Comparison of ENCODE assay signal across 20 mouse cellular contexts in the genomic region with DNA sequence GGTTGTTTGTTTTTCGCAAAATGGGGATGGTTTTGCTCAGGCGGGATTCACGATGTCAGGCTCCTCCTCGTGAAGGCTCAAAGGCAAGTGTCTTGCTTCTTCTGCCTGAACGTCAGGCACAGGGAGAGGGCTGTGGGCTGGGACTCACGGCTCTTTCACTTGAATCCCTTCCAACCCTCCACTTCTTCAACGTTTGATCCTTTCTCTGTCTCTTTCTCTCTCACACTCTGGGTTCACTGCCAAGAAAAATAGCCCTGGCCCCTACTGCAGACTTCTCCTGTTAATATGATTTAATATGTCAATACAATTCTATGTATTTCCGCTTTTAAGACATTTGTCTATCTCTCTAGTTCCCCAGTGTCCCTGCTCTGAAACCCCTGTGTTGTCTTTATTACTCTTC. TPM values are rescaled to one million over a fixed set of nuclear protein-coding genes. Genes with fewer than 3 reads are reported as not detected.
DNase-seq lines count a peak whose midpoint lies in the region; ATAC-seq and TF ChIP-seq lines count a peak whose summit lies in the region.
"Had no signal": no experiment of that assay in that cellular context is flagged by ENCODE, and none has a peak within 500 bp of the region (broad histone marks: within the 10 kb centered on the region; RNA-seq: fewer than 3 reads in every experiment).

No protein-coding gene starts in this region.

- no peak for ATAC-seq in heart, embryonic 11.5 days (replicated peaks; ENCODE audit: insufficient number of reproducible peaks, low FRiP score, low TSS enrichment)
- no peak for ATAC-seq in stomach, embryonic 16.5 days (ENCODE audit: insufficient read depth, low FRiP score)
- ATAC-seq: activated CD4-positive, CD25-positive, alpha-beta regulatory T cell, adult 4 months; forebrain, embryonic 15.5 days; Patski had no signal

- no peak overlapping the region for H3K4me2 ChIP-seq in heart, embryonic 11.5 days
- H3K4me2 ChIP-seq in stomach, embryonic 16.5 days (ENCODE audit: low read depth, low read length), result peak overlapping the region; percentile 3; the same call in 1 of the 2 replicates
- H3K4me2 ChIP-seq: embryonic facial prominence, embryonic 15.5 days; forebrain, embryonic 15.5 days; heart, embryonic 15.5 days; hindbrain, embryonic 15.5 days had no signal

- 58% methylated on average over 8 of the region's 8 CpGs for WGBS in heart, adult 2 months
- WGBS in heart, embryonic 11.5 days (ENCODE audit: insufficient replicate concordance), result 59% methylated on average over 8 of the region's 8 CpGs
- WGBS in kidney, adult 2 months, result 66% methylated on average over 8 of the region's 8 CpGs
- 38% methylated on average over 8 of the region's 8 CpGs for WGBS in stomach, embryonic 16.5 days

- TF ChIP-seq CTCF in heart, adult 2 months (IDR thresholded peaks at IDR 0.05), result no peak
- no peak for TF ChIP-seq CTCF in kidney, adult 2 months (conservative IDR thresholded peaks at IDR 0.05; ENCODE audit: insufficient read depth, insufficient read length, low read depth, low read length)

- H3K36me3 ChIP-seq in heart, adult 2 months (ENCODE audit: control insufficient read depth, insufficient read depth, low read length), result no peaks in the 10 kb centered on the region
- no peaks in the 10 kb centered on the region for H3K36me3 ChIP-seq in heart, embryonic 11.5 days (ENCODE audit: control insufficient read depth, insufficient read depth, low read length)
- H3K36me3 ChIP-seq in kidney, adult 2 months (ENCODE audit: control insufficient read depth, insufficient read depth, low read length), result no peaks in the 10 kb centered on the region
- no peaks in the 10 kb centered on the region for H3K36me3 ChIP-seq in stomach, embryonic 16.5 days (ENCODE audit: control insufficient read depth, insufficient read depth, low read length)
- H3K36me3 ChIP-seq: embryonic facial prominence, embryonic 15.5 days; forebrain, embryonic 15.5 days; heart, embryonic 15.5 days; hindbrain, embryonic 15.5 days had no signal

- H3K9ac ChIP-seq in heart, adult 2 months (ENCODE audit: low read depth, low read length), result peak overlapping the region; percentile 25; the same call in 1 of the 2 replicates
- no peak overlapping the region for H3K9ac ChIP-seq in heart, embryonic 11.5 days (ENCODE audit: low read depth, low read length)
- no peak overlapping the region for H3K9ac ChIP-seq in stomach, embryonic 16.5 days (ENCODE audit: low read length)
- H3K9ac ChIP-seq: embryonic facial prominence, embryonic 15.5 days; forebrain, embryonic 15.5 days; heart, embryonic 15.5 days; hindbrain, embryonic 15.5 days had no signal

- peaks cover 2% of the 10 kb centered on the region for H3K4me1 ChIP-seq in heart, adult 2 months (ENCODE audit: control insufficient read depth, insufficient read depth, low read length)
- peaks cover 7% of the 10 kb centered on the region; the same call in 1 of the 2 replicates for H3K4me1 ChIP-seq in heart, embryonic 11.5 days (ENCODE audit: control insufficient read depth, insufficient read depth, low read length)
- H3K4me1 ChIP-seq in kidney, adult 2 months (ENCODE audit: control insufficient read depth, insufficient read depth, low read length), result no peaks in the 10 kb centered on the region
- H3K4me1 ChIP-seq in stomach, embryonic 16.5 days (ENCODE audit: control insufficient read depth, insufficient read depth, low read length), result 0 out of 2 replicates have a peak, but pooled peaks cover 3% of the 10 kb centered on the region
- H3K4me1 ChIP-seq: hindbrain, embryonic 15.5 days had no signal

- TF ChIP-seq EP300 in heart, adult 2 months (IDR thresholded peaks at IDR 0.05; ENCODE audit: insufficient read depth, low read depth, low read length), result no peak

- H3K9me3 ChIP-seq in heart, embryonic 11.5 days (replicated peaks; ENCODE audit: control insufficient read depth, low read length), result no peaks in the 10 kb centered on the region
- H3K9me3 ChIP-seq in stomach, embryonic 16.5 days (replicated peaks; ENCODE audit: control insufficient read depth, low read length), result no peaks in the 10 kb centered on the region
- H3K9me3 ChIP-seq: embryonic facial prominence, embryonic 15.5 days; forebrain, embryonic 15.5 days; heart, embryonic 15.5 days; hindbrain, embryonic 15.5 days had no signal

- intact Hi-C loops in heart, adult 2 months (cut with DNase I), result no loop called here

- no peak for DNase-seq in heart, adult 2 months
- peak; percentile 18 for DNase-seq in kidney, adult 2 months
- DNase-seq in kidney, adult 11 months, result no peak
- peak; percentile 40 for DNase-seq in kidney, postnatal 10 days
- no peak for DNase-seq in kidney, adult 8-10 months
- no peak for DNase-seq in adrenal gland, adult 8-10 months
- DNase-seq: adrenal gland, postnatal 25 days; cerebellum, adult 18-20 months; cerebellum, adult 9-11 months; cerebellum, postnatal 36 days; gastrocnemius, postnatal 14 days had no signal

- H3K27me3 ChIP-seq in heart, adult 2 months (ENCODE audit: control insufficient read depth, insufficient read depth, low read length), result no peaks in the 10 kb centered on the region
- no peaks in the 10 kb centered on the region for H3K27me3 ChIP-seq in heart, embryonic 11.5 days (ENCODE audit: control insufficient read depth, insufficient read depth, low read length)
- H3K27me3 ChIP-seq in kidney, adult 2 months (replicated peaks; ENCODE audit: control insufficient read depth, insufficient read depth, low read length), result no peaks in the 10 kb centered on the region
- H3K27me3 ChIP-seq in stomach, embryonic 16.5 days (ENCODE audit: control insufficient read depth, insufficient read depth, low read length), result no peaks in the 10 kb centered on the region
- H3K27me3 ChIP-seq: CH12.LX; embryonic facial prominence, embryonic 15.5 days; forebrain, embryonic 15.5 days; heart, embryonic 15.5 days; hindbrain, embryonic 15.5 days; Patski had no signal

- no peak overlapping the region for H3K27ac ChIP-seq in heart, adult 2 months
- H3K27ac ChIP-seq in heart, embryonic 11.5 days (ENCODE audit: low read depth, low read length), result no peak overlapping the region
- no peak overlapping the region for H3K27ac ChIP-seq in kidney, adult 2 months (ENCODE audit: insufficient read depth, low read depth, low read length)
- H3K27ac ChIP-seq in stomach, embryonic 16.5 days (ENCODE audit: low read length), result no peak overlapping the region
- H3K27ac ChIP-seq: embryonic facial prominence, embryonic 15.5 days; forebrain, embryonic 15.5 days; heart, embryonic 15.5 days; hindbrain, embryonic 15.5 days had no signal

- TF ChIP-seq POLR2A in heart, adult 2 months (IDR thresholded peaks at IDR 0.05; ENCODE audit: insufficient read depth, low read depth, low read length), result no peak
- no peak for TF ChIP-seq POLR2A in kidney, adult 2 months (IDR thresholded peaks at IDR 0.05; ENCODE audit: low read depth, low read length)

- H3K4me3 ChIP-seq in heart, adult 2 months, result no peak overlapping the region
- no peak overlapping the region for H3K4me3 ChIP-seq in heart, embryonic 11.5 days (ENCODE audit: low read depth, low read length)
- no peak overlapping the region for H3K4me3 ChIP-seq in kidney, adult 2 months (ENCODE audit: insufficient read depth, low read depth, low read length)
- H3K4me3 ChIP-seq in stomach, embryonic 16.5 days (replicated peaks; ENCODE audit: low read length), result no peak overlapping the region
- H3K4me3 ChIP-seq: embryonic facial prominence, embryonic 15.5 days; forebrain, embryonic 15.5 days; heart, embryonic 15.5 days; hindbrain, embryonic 15.5 days had no signal

- no peaks in the 10 kb centered on the region for H3K79me2 ChIP-seq in heart, adult 2 months (replicated peaks; ENCODE audit: control insufficient read depth, insufficient read depth, low read length)

RNA-seq across cellular contexts. Expression of a gene that starts 32.4 kb away (rescaled TPM):
- total RNA-seq in heart, adult 2 months (2021), result 10 to 100 TPM; 32.4 to 42.1 TPM
- 12.1 and 23.2 TPM in 2 replicates for polyA plus RNA-seq in heart, adult 2 months (2012; rRNA removed)
- polyA plus RNA-seq in heart, embryonic 11.5 days (2014; fragmentation: Nextera tagmentation; extraction: Ambion mirVana), result 14.0 and 15.4 TPM in 2 replicates
- polyA plus RNA-seq in kidney, adult 2 months (2012; rRNA removed), result 21.2 and 21.5 TPM in 2 replicates
- 8.7 and 10.3 TPM in 2 replicates for polyA plus RNA-seq in stomach, embryonic 16.5 days (2015; fragmentation: Nextera tagmentation; extraction: Ambion mirVana)
- 10 to 100 TPM; 16.1 to 34.9 (median 26.4) TPM for total RNA-seq in adrenal gland, adult 8-10 months (2022)

Comparison
In these comparisons a context has a peak if more than half of its experiments do, and no peak if none do; other contexts are left out.
1. DNase-seq: peak in kidney, adult 2 months (single experiment) and kidney, postnatal 10 days (single experiment); none in heart, adult 2 months (0 of 2), kidney, adult 11 months (single experiment), kidney, adult 8-10 months (0 of 2) and adrenal gland, adult 8-10 months (single experiment).